Mouse (Mus musculus) heart, adult 18-20 months (tissue): ENCODE results near the gene Col4a2. TPM values are rescaled to one million over a fixed set of nuclear protein-coding genes. Genes with fewer than 3 reads are reported as not detected.
A peak's percentile ranks its signal among the peaks of the same experiment; 100 is the strongest.
"Not testable (repeated sequence)": the region's sequence is repeated elsewhere in the genome, so short reads cannot be mapped to it uniquely, and the experiment has no call there.

Experiments used
- DNase-seq, 2 experiments: peaks; one replicate each; pipeline ENCODE4 v3.0.0; 2021 to 2022; ENCODE audit warnings: mixed read lengths in 1 of 2
- total RNA-seq, 2 experiments: library from RNA; stranded (reverse); gene quantifications; 2 replicates each; pipeline ENCODE4 v1.2.3; 2021

Col4a2 gene
- total RNA-seq, 2 experiments from 2014 or later, result 127 to 140 TPM

DNA sequence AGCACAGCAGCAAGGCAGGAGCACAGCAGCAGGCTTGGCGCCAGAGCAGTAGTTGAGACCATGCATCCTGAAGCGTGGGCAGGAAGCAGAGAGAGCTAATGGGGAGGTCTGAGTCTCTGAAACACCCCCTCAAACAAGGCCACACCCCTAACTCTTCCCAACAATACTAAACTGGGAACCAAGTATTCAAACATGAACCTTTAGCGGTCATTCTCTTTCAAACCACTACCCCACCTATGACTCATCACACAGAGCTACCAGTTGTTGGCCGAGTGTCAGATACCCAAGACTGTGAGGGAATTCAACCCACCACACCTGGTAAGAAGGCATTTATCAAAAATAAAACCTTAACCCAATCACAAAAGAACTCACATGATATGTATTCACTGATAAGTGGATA is 174.6 kb downstream of the Col4a2 start:
- no peak for DNase-seq

DNA sequence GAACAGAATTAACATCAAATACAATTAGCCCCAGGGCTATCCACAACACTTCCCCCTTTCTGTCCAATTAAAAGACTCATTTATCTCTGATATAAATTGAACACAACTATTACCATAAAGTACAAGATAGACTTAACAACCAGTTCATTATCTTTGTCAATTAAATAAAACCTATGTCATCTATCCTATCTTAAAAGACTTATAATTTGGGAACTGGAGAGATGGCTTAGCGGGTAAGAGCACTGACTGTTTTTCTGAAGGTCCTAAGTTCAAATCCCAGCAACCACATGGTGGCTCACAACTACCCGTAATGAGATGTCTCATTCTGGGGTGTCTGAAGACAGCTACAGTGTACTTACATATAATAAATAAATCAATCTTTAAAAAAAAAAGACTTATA is 179.7 kb downstream of the Col4a2 start:
- not testable (repeated sequence) for DNase-seq

DNA sequence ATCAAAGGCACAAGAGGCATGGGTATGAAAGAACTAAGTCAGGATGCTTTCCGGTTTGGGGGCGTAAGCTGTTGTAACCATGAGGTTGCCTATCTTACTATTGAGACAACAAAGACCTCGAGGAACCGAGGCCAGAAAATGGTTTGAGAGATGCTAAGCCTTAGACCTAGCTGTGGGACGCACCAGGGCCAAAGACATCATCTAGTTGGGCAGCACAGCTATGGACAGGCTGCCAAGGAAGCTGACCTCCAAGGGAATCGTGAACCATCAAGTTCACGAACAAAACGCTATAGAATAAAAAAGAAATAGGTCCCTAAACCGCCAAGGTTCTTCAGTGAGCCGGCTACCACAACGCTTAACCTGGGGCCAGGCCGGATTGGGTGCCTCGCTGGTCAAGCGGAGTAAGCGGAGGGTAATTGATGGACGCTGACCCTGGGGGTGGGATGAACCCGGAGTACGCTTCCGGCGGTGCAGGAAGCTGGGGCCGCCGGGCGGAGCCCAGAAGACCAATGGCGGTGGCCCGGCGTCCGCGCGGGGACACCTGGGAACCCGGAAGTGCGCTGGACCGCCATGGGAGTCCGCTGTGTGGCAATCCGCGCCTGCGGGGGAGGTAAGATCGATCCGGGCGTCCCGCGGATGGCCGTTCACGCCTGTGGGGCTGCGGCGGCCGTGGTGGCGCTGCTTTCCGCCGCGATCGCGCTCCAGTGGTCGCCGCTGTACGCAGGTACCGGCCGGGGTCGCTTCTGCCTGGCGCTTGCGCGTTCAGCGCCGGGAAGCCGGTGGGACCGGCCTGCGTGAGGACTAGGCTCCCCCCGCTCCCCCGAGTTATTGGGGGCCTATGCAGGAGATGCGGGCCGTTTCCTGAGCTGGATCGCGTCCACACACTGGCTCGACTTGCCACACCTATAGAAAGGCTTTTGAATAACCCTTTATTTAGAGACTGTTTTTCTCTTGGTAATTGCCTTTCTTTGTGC is 184.7 kb downstream of the Col4a2 start, which contains the start of gene Naxd:
TSS of gene Naxd (plus strand) at position 490 of the 974 bp plus-strand sequence.
- DNase-seq, result peak; percentile 91 to 95

DNA sequence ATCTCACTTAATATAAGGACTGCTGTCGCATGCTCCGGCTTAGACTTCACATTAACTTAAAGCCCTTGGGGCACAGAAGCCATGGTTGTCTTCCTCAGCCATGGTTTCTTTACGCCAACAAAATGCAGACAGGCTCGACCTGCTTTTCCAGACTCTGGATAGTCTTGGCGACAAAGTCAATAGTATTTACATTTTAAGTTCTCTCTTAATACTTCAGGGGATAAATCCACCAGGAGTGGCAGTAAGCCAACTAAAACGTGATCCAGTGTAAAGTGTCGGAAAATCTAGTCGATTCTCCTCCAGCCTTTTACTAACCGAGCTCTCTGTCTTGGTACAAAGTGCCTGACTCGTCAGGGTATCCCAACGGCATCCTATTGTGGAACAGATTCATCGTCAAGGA is 185.7 kb downstream of the Col4a2 start:
- no peak for DNase-seq

Other genes with a start within 250 kb of the Col4a2 start
- 100 to 1,000 TPM; 217 to 274 TPM for gene Col4a1, start within 50 bp of the Col4a2 start, total RNA-seq
- gene Rab20, start 165.9 kb downstream of the Col4a2 start, total RNA-seq, result 10 to 100 TPM; 17.4 to 20.5 TPM
- gene Naxd, start 184.7 kb downstream of the Col4a2 start, total RNA-seq, result 10 to 100 TPM; 30.1 to 34.4 TPM
- 10 to 100 TPM; 51.6 to 52.2 TPM for gene Cars2, start 238.0 kb downstream of the Col4a2 start, total RNA-seq
- gene Ing1, start 242.8 kb downstream of the Col4a2 start, total RNA-seq, result 10 to 100 TPM; 16.2 to 18.3 TPM